Mouse (Mus musculus) right cerebral cortex, postnatal 14 days (tissue): Measurements from ENCODE around the gene Gch1.
A peak's percentile ranks its signal among the peaks of the same experiment; 100 is the strongest.

Experiments used
- DNase-seq: peaks from one replicate; pipeline ENCODE4 v3.0.0; 2022

Gch1 gene

DNA sequence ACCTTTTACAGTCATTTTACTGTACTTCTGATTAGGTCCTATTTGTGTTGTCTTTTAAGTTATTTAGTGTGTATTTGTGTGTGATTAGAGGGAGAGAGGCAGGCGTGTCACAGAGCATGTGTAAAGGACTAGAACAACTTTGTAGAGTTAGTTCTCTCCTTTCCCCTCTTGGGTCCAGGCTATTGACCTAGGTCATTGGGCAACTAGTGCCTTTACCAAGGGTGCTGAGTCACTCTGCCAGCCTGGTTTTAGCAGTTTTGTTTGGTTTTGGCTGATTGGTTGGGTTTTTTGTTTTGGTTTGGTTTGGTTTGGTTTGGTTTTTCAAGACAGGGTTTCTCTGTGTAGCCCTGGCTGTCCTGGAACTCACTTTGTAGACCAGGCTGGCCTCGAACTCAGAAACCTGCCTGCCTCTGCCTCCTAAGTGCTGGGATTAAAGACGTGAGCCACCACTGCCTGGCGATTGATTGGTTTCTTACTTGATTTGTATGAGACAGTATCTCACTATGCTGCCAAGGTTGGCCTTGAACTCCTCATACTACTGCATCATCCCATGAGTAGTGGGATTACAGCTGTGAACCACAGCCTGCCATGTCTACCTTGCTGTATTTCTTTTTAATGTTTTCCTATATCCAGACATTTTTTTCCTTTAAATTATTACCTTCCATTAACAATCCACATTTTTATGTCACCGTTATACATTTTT is 16.2 kb upstream of the Gch1 start:
- DNase-seq = no peak

DNA sequence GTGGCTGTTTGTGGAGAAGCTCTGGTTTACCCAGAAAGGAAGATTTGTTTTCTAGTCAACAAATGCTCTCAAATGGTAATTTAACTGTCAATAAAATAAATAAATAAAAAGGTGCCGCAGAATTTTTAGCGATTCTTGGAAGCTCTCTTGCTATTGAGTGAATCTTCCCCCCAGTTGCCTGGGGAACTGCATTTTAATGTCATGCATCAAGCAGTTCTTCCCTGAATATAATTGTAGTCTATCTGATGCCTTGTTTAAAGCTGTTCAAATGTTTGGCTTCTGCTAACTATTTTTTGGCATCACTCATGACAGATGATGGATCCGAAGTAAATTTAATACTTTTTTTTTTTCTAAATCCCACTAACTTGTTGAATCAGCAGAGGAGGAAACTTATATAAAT is 8.1 kb upstream of the Gch1 start:
- DNase-seq = no peak

DNA sequence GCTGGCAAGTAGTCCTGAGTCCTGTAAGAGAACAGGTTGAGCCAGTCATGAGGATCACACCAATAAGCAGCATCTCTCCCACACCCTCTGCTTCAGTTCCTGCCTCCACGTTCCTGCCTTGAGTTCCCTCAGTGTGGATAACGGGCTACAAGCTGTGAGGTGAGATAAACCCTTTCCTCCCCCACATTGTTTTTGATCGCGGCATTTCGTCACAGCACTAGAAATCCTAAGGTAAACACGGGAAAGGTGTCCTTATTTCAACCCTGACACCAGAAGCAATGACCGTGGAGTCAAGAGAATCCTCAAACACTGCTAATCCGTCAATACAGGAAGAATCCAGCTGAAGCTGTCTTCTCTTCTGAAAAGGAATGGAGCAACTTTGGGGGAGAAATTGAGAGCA is 7.5 kb upstream of the Gch1 start:
- DNase-seq = no peak

DNA sequence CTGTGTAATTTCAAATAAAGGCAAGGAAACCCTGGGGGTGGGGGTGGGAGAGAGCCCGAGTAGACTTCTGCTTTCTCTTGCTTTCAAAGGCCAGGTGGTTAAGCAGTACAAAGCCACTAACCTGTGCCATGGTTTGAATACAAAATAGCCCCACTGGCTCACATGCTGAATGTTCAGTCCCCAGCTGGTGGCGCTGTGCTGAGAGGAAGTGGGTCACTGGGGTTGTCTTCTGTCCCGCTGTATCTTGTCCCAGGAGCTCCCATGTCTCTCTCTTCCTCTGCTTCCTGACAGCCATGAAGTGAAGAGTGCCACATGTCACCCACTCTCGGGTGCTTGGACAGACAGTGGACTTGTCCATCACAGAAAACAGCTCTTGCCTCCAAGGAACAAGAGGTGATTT is 4.9 kb upstream of the Gch1 start:
- DNase-seq = no peak

DNA sequence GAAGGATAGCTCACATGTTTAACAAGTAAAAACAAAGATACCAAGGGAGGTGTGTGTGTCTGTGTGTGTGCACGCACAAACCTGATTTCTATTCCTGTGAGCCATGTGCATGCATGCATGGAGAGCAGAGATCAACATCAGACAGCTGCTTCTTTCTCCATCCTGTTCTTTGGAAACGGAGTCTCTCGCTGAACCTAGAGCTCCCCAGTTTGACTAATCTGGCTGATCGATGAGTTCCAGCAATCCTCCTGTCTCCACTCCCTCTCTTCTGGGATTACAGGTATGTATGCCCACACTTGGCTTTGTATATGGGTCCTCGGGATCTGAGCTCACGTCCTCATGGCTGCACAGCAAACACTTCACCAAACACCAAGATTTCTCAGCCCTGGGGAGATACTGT is 4.3 kb upstream of the Gch1 start:
- no peak for DNase-seq

DNA sequence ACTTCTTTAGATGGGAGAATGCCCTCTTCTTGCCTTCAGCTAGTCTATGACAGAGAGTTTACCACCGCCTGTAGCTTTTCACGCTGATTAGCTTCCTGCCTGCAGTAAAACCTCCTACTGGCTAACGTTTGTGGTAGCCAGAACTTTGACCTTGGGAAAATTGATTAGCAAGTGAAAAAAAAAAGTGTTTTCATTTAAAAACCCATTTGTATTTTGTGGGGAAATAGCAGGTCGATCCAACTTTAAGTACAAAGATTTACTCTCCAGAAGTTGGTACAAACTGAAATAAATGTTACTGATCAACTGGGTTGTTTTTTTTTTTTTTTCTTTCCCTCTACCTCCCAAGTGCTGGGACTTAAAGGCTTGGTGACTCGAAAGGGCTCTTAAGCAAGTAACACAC is 2.6 kb upstream of the Gch1 start:
- no peak for DNase-seq

DNA sequence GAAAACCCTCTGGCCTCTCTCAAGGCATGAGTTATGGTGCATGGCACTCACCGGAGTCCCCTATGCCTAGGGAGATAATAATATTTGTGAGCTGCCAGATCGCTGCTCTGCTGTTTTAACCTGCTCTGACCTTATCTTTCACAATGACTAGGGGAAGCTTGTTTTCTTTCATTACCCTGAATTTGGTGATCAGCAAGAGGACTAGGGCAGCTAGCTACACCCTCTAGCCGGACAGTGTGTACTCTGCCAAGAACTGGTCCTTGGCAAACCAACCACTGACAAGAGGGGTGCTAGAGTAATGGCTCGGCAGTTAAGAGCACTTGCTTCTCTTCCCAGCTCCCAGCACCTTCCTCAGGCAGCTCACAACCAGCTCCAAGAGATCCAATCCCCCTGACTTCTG is 1.4 kb upstream of the Gch1 start:
- no peak for DNase-seq

DNA sequence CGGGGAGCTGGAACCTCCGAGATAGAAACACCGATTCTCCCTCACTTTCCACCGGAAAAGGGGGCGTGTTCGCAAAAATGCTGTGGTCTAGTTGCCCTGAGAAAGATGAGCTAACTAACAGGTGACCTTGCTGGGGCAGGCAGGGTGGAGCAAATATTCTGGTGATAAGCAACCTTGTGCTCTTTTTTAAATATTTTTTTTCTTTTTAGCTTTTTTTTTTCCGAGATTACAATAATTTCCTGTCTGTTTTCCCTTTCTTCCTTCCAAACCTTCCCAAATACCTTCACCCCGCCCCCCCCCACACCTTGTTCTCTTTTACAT is 382 bp upstream of the Gch1 start:
- no peak for DNase-seq

DNA sequence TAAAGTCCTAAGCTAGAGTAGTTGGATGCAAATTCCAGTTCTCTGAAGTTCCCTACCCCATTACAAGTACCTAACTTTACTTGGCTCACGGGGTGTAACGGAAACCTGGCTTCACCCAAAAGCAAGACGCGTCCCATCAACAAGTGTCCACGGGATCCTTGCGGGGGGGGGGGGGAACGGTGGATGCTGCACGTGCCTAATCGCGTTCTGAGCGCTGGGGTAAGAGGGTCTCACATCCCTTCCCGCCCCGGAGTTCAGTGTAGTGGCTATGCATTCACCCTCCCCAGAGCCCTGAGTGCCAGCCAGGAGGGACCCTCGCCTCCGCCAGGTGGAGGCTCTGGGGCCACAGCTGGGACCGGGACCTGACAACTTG is 752 bp downstream of the Gch1 start:
- DNase-seq = no peak

DNA sequence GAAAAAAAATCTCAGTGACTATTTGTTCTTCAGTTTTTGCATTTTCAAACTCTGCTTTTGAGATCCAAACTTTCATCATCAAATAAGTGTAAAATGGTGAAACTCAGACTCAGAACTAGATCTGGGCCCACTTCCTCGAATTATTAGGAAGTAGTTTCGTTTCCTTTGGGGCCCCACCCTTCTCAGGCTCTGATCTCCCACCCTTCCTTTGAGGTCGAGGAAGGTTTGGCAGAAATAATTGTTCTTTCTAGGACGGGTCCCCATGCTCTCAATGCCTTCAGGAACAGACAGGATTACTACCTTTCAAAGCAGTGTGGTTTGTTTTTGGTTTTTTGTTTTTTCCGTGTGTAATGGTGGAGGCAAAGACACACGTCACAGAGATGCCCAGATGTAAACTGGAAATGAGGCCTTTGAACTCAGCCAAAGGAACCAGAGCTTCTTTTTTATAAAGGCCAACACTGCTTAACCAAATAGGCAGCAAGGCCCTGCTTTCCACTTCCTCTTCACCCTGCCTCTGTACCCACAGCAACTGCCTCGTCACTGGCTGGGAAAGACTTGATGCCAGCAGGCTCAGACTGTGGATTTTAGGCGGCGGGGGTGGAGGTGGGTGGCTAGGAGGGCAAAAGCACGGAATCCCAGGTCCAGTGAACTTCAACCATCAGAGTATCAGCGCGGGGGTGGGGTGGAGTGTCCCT is 1.4 kb downstream of the Gch1 start:
- no peak for DNase-seq

DNA sequence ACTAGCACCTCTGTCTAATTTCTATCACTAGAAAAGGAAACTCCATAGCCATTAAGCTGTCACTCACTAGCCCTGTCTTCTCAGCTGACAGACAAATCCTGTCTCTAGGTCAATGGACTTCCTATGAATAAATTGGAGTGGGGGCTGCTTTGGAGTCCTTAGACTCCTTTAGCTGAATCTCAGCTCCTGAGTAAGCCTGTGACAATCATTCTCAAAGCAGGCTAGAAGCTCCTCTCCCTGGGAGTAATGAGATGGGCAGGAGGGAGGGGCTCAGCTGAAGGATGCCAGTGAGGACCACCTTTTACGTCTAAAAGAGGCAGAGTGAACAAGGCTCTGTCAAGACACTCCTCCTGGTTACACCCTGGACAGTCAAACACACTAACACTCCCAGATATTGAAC is 2.0 kb downstream of the Gch1 start:
- no peak for DNase-seq

DNA sequence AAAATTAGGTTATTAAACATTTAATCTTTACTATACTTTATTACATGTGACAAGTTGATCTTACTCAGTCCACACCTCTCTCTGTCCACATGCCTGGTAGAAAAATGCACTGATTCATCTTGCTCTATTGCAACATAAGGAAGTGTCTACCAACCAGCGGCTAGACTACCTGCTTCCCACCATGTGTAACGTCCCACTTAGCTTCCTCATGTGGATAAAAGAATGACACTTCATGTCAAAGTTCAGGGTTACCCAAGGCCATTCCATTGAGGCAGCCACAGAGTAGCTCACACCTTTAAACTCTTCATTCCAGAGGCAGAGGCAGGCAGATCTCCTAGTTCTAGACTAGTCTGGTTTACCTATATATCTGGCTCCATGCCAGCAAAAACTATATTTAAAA is 2.7 kb downstream of the Gch1 start:
- DNase-seq = no peak

DNA sequence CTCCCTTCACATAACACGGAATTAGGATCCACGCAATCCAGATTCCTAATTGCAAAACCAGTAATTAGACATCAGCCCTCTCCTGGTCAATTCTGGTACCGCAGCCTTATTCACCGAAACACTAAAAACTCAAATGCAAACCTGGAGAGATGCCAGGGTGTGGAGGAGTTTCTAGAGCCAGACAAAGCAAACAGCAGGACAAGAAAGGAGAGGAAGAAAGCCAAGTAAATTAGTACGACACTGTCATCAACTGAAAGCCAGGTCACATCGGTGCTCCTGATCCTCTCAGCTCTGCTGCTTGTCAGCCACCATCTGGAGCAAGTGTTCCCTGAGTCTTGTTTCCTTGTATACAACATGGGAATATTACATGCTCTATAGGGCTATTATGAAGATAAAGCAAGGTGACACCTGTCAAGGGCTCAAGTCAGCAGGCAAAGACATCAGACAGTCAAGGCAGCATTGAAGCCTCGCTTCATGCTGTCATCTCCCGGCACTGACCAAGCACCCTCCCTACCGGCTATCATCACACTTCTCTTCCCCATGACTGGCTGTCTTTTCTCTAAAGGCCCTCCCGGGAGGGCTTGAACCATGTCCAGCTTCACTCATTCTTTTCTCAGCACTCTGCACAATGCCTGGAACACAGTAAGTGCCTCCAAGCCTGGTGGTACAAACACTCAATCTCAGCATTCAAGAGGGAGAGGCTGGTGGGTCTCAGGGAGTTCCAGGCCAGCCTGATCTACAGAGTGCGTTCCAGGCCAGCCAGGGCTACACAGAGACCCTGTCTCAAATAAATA is 7.5 kb downstream of the Gch1 start:
- peak; percentile 72 for DNase-seq

DNA sequence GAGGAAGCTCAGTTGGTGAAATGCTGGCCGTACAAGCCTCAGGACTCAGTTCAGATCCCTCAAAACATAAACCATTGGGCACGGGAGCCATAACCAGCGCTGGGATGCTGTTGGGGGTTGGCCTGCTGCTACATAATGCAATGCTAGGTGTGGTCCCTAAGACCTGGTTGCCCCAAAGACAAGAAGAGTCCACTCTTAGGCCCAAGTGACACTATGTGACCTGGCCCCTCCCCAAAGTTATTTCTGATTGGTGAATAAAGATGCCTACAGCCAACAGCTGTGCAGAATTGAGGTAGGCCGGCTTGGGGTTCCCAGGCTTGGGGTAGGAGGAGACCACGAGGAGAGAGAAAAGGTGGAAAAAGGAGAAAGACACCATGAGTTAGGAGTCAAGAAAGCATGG is 10.4 kb downstream of the Gch1 start:
- DNase-seq = no peak

DNA sequence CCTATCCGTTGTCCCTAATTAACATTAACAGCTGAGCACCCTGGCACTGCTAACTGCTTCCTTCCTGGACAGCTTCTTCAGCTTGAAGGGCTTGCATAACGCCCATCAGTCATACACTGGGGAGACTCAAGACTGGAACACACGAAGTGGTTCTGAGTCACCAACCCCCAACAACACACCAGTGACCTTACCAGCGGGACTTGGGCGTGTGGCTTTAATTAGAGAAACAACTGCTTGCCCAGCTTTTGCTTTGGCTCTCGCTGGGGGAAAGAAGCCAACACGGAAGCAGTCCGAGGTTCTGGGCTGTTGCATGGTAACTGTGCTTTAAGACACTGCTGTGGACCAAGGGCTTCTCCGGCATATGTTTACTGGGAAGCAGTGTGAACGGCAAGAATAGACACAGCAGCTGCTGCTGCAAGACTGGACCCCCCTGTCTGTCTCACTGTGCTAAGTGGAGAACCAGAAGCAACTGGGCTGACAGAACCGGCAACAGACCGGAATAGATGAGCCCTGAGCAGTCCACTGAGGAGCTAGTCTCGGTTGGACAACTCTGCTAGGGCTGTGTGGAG is 11.3 kb downstream of the Gch1 start:
- peak; percentile 18 for DNase-seq

DNA sequence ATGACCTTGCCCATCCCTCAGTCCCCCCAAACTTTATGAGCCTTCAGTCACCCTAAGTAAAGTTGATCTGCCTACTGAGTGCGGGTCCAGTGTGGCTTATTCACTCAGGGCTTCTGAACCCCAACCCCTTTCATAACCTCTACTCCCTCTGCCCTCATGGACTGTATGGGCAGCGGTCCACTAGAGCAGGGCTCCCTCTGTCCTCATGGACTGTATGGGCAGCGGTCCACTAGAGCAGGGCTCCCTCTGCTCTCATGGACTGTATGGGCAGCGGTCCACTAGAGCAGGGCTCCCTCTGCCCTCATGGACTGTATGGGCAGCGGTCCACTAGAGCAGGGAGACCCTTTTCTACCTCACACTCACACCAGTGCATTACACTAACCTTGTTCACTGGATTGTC is 13.0 kb downstream of the Gch1 start:
- no peak for DNase-seq

DNA sequence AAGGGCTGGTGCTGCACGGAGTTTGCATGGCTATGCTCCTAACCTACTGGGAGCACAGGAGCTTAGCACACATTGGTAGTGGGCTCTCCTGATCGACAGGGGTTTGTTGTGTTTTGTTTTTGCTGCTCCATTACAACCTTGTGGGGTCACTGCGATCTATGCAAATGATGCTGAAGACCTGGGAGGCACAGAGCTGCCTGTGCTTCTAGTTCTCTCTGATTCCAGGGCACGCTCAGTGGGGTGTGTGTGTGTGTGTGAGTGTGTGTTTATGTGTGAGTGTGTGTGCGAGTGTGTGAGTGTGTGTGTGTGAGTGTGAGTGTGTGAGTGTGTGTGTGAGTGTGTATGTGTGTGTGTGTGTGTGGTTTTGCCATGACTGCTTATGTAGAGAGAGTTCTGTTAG is 14.1 kb downstream of the Gch1 start:
- no peak for DNase-seq

DNA sequence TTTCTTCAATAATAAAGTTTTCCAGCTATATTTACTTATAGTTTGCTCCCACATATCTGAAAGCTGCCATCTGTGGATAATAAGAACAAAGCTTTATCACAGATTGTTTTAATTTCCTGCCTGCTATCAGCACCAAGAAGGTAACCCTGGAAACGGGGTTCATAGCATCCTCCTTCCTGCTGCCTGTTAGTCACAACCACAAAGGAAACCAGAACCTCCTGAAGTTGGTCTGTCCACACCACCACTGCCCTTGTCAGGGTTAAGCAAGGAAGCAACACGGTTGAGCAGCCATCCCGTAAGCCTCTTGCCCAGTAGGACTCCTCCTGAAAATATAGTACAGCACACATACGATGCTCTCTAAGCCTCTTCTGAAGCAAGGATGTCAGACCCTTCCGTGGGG is 17.1 kb downstream of the Gch1 start:
- no peak for DNase-seq

DNA sequence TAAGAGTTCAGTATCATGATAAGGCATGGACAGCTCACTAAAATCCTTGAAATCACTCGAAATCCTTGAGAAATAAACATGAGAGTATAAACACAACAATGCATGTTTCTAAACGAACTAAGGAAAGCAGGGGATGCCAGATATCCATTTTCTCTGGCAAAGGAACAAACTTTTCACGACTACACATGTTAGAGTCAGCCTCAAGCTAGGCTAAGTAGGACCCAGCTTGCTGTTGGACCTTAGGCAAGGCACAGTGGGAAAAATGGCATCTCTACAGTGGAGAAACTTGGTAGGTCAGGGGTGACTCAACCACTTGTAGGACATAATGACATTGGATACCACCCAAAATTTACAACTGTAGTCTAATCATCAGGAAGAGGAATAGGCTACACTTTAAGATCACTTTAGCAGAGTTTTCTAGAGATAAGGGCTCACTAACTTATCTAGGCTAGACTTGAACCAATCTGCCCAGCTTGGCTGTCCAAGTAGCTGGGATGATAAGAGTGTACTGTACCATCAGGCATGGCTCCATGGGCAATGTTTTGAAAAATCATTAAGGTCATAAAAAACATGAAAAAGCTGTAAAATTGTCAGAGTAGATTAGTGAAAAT is 18.6 kb downstream of the Gch1 start:
- no peak for DNase-seq

DNA sequence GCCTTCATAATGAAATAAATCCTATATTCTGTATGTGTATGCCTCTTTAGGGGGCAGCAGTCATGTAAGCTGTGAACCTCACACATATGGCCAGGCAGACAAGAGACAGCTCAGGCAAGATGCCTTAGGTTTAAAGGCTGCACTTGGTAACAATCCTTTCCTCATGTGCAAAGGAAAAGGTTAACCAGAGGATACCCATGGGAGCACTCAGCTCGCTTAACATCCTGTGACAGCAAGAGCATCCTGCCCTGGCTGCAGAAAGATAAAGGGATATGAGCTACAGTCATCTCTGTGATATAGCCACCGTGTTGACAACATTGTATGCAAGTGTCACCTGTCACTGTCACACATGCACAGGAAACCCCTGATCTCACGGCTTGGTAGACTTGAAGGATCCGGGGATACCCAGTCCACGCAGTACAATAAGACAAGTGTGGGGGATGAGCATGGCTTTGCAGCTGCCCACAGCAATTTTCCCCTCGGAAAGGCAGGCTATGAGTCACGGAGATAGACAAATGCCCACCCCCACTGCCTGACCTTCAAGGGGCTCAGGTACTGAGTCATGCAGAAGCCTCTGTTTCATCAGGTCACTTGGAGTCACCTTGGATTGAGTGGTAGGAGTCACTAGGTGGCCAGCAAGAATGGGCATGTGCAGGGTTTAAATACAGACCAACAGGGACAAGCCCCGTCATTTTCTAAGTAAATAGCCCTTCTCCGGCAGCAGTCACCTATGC is 19.4 kb downstream of the Gch1 start:
- DNase-seq = no peak

DNA sequence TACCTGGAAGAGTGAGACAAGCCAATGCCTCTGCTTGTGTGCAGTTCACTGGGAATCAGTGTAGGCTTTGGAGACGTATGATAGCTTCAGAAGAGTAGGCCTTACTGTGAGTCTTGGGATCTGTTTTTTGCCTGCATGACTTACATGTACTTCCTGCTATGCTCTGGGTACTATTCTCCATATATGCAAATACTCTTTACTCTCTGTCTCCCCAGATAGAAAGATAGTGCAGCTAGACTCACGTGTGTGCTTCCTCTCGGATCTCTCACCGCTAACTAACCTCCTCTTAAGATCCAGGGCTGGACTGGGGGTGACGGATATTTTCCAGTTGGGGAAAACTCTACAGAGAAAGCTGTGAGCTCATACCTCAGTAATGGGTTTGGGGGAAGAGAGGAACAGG is 23.5 kb downstream of the Gch1 start:
- no peak for DNase-seq

DNA sequence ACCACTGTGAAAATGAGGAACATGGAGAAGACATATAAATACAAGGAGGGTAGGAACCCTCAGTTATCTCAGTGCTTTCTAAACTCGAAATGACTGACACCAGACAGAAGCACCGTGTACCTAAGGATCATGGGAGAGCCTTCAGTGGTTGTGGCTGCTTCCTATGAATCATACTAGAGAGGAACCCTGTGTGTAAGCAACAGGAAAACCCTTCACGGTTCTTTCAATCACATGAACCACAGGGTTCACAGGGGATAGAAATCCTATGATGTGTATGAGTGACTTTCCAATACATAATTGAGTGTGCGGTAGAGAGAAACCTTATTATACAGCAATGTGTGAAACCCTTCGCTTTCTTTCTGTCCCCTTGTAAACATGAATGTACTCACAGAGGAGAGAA is 24.1 kb downstream of the Gch1 start:
- DNase-seq = no peak

DNA sequence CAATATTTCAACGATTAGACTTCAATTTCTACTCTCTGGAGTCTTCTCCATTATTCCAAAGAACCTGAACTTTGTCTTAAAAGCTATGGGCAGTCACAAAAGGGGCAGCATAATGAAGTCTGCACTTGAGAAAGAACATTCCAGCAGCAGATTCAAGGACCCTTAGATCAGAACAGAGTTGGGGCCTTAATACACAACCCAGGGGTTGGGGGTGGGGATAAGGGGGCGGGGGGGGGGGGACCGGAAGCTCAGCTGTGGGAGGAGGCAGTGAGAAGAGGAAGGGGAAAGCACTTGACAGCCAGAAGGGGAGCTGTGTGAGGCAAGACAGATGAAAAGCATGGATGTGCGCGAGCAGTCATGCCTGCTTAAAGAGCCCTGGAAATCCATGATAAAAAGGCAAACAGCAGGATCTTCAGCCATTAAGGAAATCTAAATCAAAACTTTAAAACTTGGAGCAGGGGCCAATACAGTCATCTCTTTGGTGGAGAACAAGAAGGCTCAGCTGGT is 27.2 kb downstream of the Gch1 start:
- DNase-seq = no peak
